Mouse (Mus musculus) forebrain, embryonic 14.5 days (tissue): Measurements from ENCODE around the gene Icam1. TPM values are rescaled to one million over a fixed set of nuclear protein-coding genes. Genes with fewer than 3 reads are reported as not detected.
"Not testable (repeated sequence)": the region's sequence is repeated elsewhere in the genome, so short reads cannot be mapped to it uniquely, and the experiment has no call there.

ENCODE experiments used
- ATAC-seq: fragments of 200-750 bp; cut with Nextera tagmentation; 2 replicates; pipeline ENCODE4 v1.8.0; 2017; ENCODE audit warnings: mild to moderate bottlenecking, moderate library complexity
- DNase-seq: peaks from one replicate; pipeline ENCODE4 v3.0.0-alpha.2; 2015; ENCODE audit warnings: low spot score
- H3K27ac ChIP-seq: fragments of 300-500 bp; sonication (generic); 2 replicates; pipeline ENCODE4 v1.5.1; 2014; ENCODE audit warnings: low read depth, mild to moderate bottlenecking, control low read depth, low read length, moderate library complexity
- H3K27me3 ChIP-seq: fragments of 300-500 bp; sonication (generic); replicated peaks from 2 replicates; pipeline ENCODE4 v1.6.1; 2014; ENCODE audit warnings: low read length, control low read depth, mixed read lengths; ENCODE audit not compliant: control insufficient read depth, insufficient read depth
- H3K36me3 ChIP-seq: fragments of 300-500 bp; sonication (generic); 2 replicates; pipeline ENCODE4 v1.6.1; 2014; ENCODE audit warnings: low read length, control low read depth; ENCODE audit not compliant: control insufficient read depth, insufficient read depth
- H3K4me1 ChIP-seq: fragments of 300-500 bp; sonication (generic); 2 replicates; pipeline ENCODE4 v1.6.1; 2014; ENCODE audit warnings: antibody characterized with exemption, low read length, control low read depth; ENCODE audit not compliant: control insufficient read depth, insufficient read depth
- H3K4me2 ChIP-seq: fragments of 300-500 bp; sonication (generic); 2 replicates; pipeline ENCODE4 v1.6.1; 2014; ENCODE audit warnings: mild to moderate bottlenecking, control low read depth, low read length
- H3K4me3 ChIP-seq: fragments of 300-500 bp; sonication (generic); 2 replicates; pipeline ENCODE4 v1.5.1; 2014; ENCODE audit warnings: low read depth, low read length, control low read depth
- H3K9ac ChIP-seq: fragments of 300-500 bp; sonication (generic); 2 replicates; pipeline ENCODE4 v1.6.1; 2014; ENCODE audit warnings: mild to moderate bottlenecking, low read length, control low read depth, moderate library complexity
- H3K9me3 ChIP-seq: fragments of 300-500 bp; sonication (generic); replicated peaks from 2 replicates; pipeline ENCODE4 v1.6.1; 2016; ENCODE audit warnings: low read length, control low read depth, mixed read lengths; ENCODE audit not compliant: control insufficient read depth
- WGBS: fragments of 180-500 bp; shearing (Covaris S2); extraction: QIAGEN DNeasy Blood & Tissue Kit; methylation state at CpG from one replicate; pipeline ENCODE4 v1.1.7; 2014; 5-methylcytosine and 5-hydroxymethylcytosine counted together
- polyA plus RNA-seq: library from polyadenylated mRNA; unstranded; fragments of >200 nt; fragmentation: Nextera tagmentation; extraction: Ambion mirVana; gene quantifications from 2 replicates; pipeline ENCODE4 v1.2.1, GENCODE M21; 2014

Icam1 gene
- polyA plus RNA-seq, 1 experiment from 2014 or later: 3.5 TPM

DNA sequence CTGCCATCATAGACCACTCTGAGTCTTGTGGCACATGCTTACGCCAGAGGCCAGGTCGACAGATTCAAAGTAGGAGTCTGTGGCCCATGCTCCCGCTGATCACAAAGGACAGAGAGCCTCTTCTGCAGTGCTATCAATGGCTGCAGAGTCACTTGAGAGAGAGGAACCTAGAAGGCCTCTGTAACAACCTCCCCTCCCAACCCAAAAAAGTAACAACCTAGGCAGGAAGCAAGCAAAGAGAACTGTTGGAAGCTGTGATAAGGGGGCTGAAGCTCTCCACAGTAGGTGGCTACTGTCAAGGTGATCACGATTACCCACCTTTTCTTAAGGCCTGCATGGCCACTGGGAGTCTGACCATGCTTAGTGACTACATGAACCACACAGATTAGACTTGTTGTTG lies 27.8 kb downstream of the Icam1 start:
- Histone ChIP-seq H3K4me3 (no peak overlapping the region), H3K27ac (no peak overlapping the region), H3K9me3 (no peaks in the 10 kb centered on the region; the same call in 1 of the 2 replicates), H3K9ac (no peak overlapping the region), H3K4me2 (no peak overlapping the region), H3K27me3 (peaks cover 19% of the 10 kb centered on the region), H3K36me3 (no peaks in the 10 kb centered on the region), H3K4me1 (no peaks in the 10 kb centered on the region)
- 88% methylated on average over 4 of the region's 4 CpGs for WGBS
- ATAC-seq (no peak), DNase-seq (no peak)

GRCm38 (mm10) chr9:21044785-21045184 lies 29.0 kb downstream of the Icam1 start:
- H3K4me3 ChIP-seq, H3K9me3 ChIP-seq, H3K27me3 ChIP-seq, H3K4me1 ChIP-seq, H3K36me3 ChIP-seq, H3K9ac ChIP-seq, DNase-seq, H3K27ac ChIP-seq, ATAC-seq, H3K4me2 ChIP-seq: not testable (repeated sequence)
- 59% methylated on average over 1 of the region's 1 CpGs for WGBS

DNA sequence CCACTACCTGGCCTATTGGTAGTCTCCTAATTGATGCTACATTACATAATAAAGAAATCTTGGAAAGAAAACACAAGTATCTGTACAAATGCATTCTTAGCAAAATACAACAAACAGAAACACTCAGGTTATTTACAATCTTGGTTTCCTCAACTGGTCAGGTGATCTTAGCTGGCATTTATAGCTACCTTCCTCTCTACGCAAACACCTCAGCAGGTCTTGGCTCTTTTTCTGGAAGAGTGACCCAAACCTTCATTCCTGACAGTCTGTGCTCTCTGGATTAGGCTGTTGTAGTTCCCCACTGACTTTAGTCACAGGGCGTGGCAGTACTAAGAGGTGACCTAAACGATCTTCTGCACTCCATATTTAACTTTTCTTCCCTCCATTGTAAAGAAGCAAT lies 29.4 kb downstream of the Icam1 start:
- Histone ChIP-seq H3K4me1 (no peaks in the 10 kb centered on the region), H3K9ac (no peak overlapping the region), H3K27ac (no peak overlapping the region), H3K27me3 (peaks cover 3% of the 10 kb centered on the region; the same call in 1 of the 2 replicates), H3K4me3 (no peak overlapping the region), H3K36me3 (no peaks in the 10 kb centered on the region), H3K4me2 (no peak overlapping the region), H3K9me3 (no peaks in the 10 kb centered on the region)
- 88% methylated on average over 3 of the region's 3 CpGs for WGBS
- ATAC-seq (no peak), DNase-seq (no peak)

- no peak for DNase-seq
- no peak overlapping the region for H3K4me2 ChIP-seq
- no peak overlapping the region for H3K9ac ChIP-seq
- no peaks in the 10 kb centered on the region for H3K27me3 ChIP-seq
- H3K4me3 ChIP-seq: no peak overlapping the region
- ATAC-seq: no peak
- H3K27ac ChIP-seq: no peak overlapping the region
- H3K4me1 ChIP-seq: no peaks in the 10 kb centered on the region
- no peaks in the 10 kb centered on the region for H3K9me3 ChIP-seq
- WGBS: 66% methylated on average over 10 of the region's 10 CpGs
- H3K36me3 ChIP-seq: no peaks in the 10 kb centered on the region
Measured at GRCm38 (mm10) chr9:21051578-21051977, 35.8 kb downstream of the Icam1 start.

- ATAC-seq (no peak), DNase-seq (no peak)
- no peaks in the 10 kb centered on the region for H3K9me3 ChIP-seq
- 87% methylated on average over 2 of the region's 2 CpGs for WGBS
- H3K27ac ChIP-seq: no peak overlapping the region
- H3K4me1 ChIP-seq: no peaks in the 10 kb centered on the region
- H3K36me3 ChIP-seq: peaks cover 34% of the 10 kb centered on the region
- no peak overlapping the region for H3K4me3 ChIP-seq
- H3K27me3 ChIP-seq: no peaks in the 10 kb centered on the region
- no peak overlapping the region for H3K9ac ChIP-seq
- H3K4me2 ChIP-seq: no peak overlapping the region
Measured at GRCm38 (mm10) chr9:21062928-21063327, 47.1 kb downstream of the Icam1 start.

DNA sequence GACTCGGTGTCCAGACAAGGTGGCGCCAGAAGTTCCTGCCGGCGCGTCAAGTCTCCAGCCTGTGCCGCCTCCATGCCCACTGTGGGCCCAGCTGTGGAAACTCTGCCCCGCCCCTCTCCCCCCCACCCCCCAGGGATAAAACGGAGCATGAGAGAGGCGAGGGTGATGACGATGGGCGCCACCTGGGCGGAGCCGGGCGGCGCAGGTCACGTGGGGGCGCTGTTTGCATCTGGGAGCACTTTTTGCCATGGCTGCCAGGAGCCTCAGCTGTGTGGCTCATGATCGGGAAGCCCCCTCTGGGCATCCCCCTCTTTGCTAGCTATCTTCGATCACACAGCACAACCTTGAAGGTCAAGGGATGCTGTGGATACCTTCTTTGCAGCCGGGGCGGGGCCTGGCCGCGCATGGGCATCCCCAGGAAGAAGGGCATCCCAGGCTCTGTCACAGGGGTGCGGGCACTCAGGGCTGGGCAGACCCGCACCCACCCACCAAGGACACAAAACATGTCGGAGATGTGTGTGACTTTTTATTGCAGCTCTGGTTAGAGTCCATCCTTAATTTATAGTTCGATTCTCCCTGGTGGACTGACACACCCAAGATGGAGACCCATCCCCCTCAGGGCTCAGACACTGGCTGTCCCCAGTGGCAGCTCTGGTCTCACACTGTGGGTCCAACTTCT lies 51.4 kb downstream of the Icam1 start, which contains the start of gene Zglp1:
Gene Zglp1, minus strand, starts transcription at position 88 of the 679 bp plus-strand sequence.
- no peak within 1 kb of the TSS for H3K27ac ChIP-seq
- H3K4me1 ChIP-seq: no peaks in the 10 kb centered on the region
- H3K36me3 ChIP-seq: peaks cover 39% of the 10 kb centered on the region
- no peak for DNase-seq
- H3K9ac ChIP-seq: no peak within 1 kb of the TSS
- no peak within 1 kb of the TSS for H3K4me3 ChIP-seq
- no peaks in the 10 kb centered on the region for H3K9me3 ChIP-seq
- H3K27me3 ChIP-seq: no peaks in the 10 kb centered on the region
- WGBS: 83% methylated on average over 26 of the region's 27 CpGs
- H3K4me2 ChIP-seq: no peak within 1 kb of the TSS
- no peak for ATAC-seq

GRCm38 (mm10) chr9:21072641-21073040 lies 56.9 kb downstream of the Icam1 start:
- ATAC-seq: peak; percentile 21
- no peaks in the 10 kb centered on the region for H3K9me3 ChIP-seq
- WGBS: 17% methylated on average over 4 of the region's 4 CpGs
- peak overlapping the region; percentile 92 for H3K4me2 ChIP-seq
- peaks cover 41% of the 10 kb centered on the region for H3K36me3 ChIP-seq
- DNase-seq: peak; percentile 6
- H3K27me3 ChIP-seq: no peaks in the 10 kb centered on the region
- H3K4me3 ChIP-seq: peak overlapping the region; percentile 82
- H3K27ac ChIP-seq: no peak overlapping the region
- H3K4me1 ChIP-seq: peaks cover 8% of the 10 kb centered on the region
- H3K9ac ChIP-seq: peak overlapping the region; percentile 85

DNA sequence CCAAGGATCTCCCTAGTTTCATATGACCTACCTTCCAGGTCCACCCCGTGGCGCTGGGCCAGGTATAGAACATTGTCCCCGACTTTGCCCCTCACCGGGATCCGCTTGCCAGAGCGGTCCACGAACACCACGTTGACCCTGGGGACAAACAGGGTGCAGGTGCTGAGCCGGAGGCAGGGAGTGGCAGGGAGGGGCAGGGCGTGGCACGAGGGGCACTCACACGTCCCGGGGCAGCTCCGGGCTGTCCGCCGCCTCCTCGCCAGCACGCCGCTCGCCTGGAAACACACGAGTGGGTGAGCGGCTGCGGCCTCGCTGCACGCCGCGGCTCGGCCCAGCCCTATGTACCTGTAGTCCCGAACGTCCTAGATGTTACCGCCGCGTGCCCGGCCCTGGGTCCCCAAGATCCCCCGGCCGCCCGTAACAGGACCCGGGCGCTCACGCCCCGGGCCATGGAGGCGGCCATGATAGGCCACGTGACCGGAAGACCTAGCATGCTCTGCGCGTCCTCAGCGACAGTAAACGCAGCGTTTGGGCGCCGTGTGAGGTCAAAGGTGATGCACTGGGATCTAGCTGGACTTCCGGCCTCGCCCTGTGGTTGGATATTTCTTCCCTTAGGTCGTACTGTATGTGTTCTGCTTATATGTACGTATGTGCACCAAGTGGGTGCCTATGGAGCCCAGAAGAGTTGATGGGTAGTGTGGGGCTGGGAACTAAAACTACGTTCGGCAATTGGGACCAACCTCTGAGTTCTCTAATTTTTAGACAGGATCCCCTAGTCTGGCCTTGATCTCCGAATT lies 57.5 kb downstream of the Icam1 start, which contains the start of the genes Gm49373 and Fdx1l:
Gene Gm49373, minus strand, starts transcription at position 53 of the 797 bp plus-strand sequence.
Gene Fdx1l, minus strand, starts transcription at position 571 of the 797 bp plus-strand sequence.
- Histone ChIP-seq H3K9me3 (no peaks in the 10 kb centered on the region), H3K36me3 (peaks cover 43% of the 10 kb centered on the region), H3K4me1 (peaks cover 8% of the 10 kb centered on the region), H3K4me2 (peak within 1 kb of the TSS; percentile 92), H3K27me3 (no peaks in the 10 kb centered on the region), H3K4me3 (peak within 1 kb of the TSS; percentile 82), H3K9ac (peak within 1 kb of the TSS; percentile 85), H3K27ac (peak within 1 kb of the TSS; percentile 11; the same call in 1 of the 2 replicates)
- DNase-seq: peak; percentile 94
- peak; percentile 96 for ATAC-seq
- 3% methylated on average over 58 of the region's 58 CpGs for WGBS

DNA sequence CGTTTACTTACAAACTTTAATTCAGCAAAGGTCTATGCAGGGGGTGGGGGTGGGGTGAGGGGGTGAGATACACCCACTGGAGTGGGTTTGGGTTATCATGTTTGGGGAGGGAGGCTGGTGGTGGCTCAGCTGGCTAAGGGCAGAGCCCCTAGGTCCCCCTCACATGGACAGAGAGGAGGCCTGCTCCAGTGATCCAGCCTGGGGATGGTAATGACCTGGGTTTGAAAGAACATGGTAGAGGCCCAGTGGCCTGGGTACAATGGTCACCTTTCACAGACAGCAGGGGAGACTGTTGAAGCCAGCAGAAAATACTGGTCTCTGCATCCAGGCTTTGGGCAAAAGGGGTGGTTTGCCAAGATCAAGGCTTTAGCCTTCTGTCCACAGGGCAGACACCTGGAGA lies 58.4 kb downstream of the Icam1 start:
- H3K36me3 ChIP-seq: peaks cover 49% of the 10 kb centered on the region
- H3K27ac ChIP-seq: no peak overlapping the region
- H3K9me3 ChIP-seq: no peaks in the 10 kb centered on the region
- ATAC-seq (no peak), DNase-seq (no peak)
- no peak overlapping the region for H3K4me3 ChIP-seq
- H3K9ac ChIP-seq: no peak overlapping the region
- H3K27me3 ChIP-seq: no peaks in the 10 kb centered on the region
- peaks cover 8% of the 10 kb centered on the region for H3K4me1 ChIP-seq
- WGBS: 77% methylated on average over 1 of the region's 1 CpGs
- H3K4me2 ChIP-seq: no peak overlapping the region
